Mouse (Mus musculus): ENCODE data around the gene Pitpnm2. TPM values are rescaled to one million over a fixed set of nuclear protein-coding genes. Genes with fewer than 3 reads are reported as not detected.
A peak's percentile ranks its signal among the peaks of the same experiment; 100 is the strongest.

Pitpnm2 gene
- polyA plus RNA-seq, 1 experiment from 2014 or later: 5.1 TPM

GRCm38 (mm10) chr5:124206481-124207038 lies 43.0 kb downstream of the Pitpnm2 start:
- Histone ChIP-seq H3K27ac (no peak overlapping the region), H3K4me1 (peaks cover 29% of the 10 kb centered on the region)
- ATAC-seq (ENCODE audit: insufficient read depth, low FRiP score, low read depth): peak; percentile 48; the same call in 1 of the 2 replicates

GRCm38 (mm10) chr5:124205809-124206380 lies 43.7 kb downstream of the Pitpnm2 start:
- no peaks in the 10 kb centered on the region for H3K27me3 ChIP-seq (replicated peaks)
- WGBS: 42% methylated on average over 5 of the region's 5 CpGs
- no peak overlapping the region for H3K4me3 ChIP-seq (replicated peaks)
- no peaks in the 10 kb centered on the region for H3K9me3 ChIP-seq
- no peak overlapping the region for H3K27ac ChIP-seq
- no peak for ATAC-seq (ENCODE audit: insufficient read depth, low FRiP score, low read depth)
- H3K4me2 ChIP-seq: no peak overlapping the region
- no peaks in the 10 kb centered on the region for H3K36me3 ChIP-seq
- H3K4me1 ChIP-seq: peaks cover 31% of the 10 kb centered on the region
- H3K9ac ChIP-seq: no peak overlapping the region

More at GRCm38 (mm10) chr5:124206481-124207038, 43.0 kb downstream of the Pitpnm2 start:
- 33% methylated on average over 13 of the region's 13 CpGs for WGBS
- Histone ChIP-seq H3K9ac (no peak overlapping the region), H3K4me2 (no peak overlapping the region), H3K36me3 (no peaks in the 10 kb centered on the region), H3K27me3 (replicated peaks) (no peaks in the 10 kb centered on the region), H3K9me3 (no peaks in the 10 kb centered on the region), H3K4me3 (replicated peaks) (no peak overlapping the region)

- whole genome bisulfite sequencing: 80% methylated on average over 9 of the region's 9 CpGs
- Histone ChIP-seq H3K4me3 (replicated peaks) (no peak overlapping the region), H3K9ac (no peak overlapping the region), H3K36me3 (no peaks in the 10 kb centered on the region), H3K4me2 (no peak overlapping the region), H3K4me1 (peaks cover 37% of the 10 kb centered on the region), H3K9me3 (no peaks in the 10 kb centered on the region), H3K27me3 (replicated peaks) (no peaks in the 10 kb centered on the region), H3K27ac (no peak overlapping the region)
- no peak for ATAC-seq (ENCODE audit: insufficient read depth, low FRiP score, low read depth)
These were observed 44.3 kb downstream of the Pitpnm2 start for GRCm38 (mm10) chr5:124205211-124205610.

DNA sequence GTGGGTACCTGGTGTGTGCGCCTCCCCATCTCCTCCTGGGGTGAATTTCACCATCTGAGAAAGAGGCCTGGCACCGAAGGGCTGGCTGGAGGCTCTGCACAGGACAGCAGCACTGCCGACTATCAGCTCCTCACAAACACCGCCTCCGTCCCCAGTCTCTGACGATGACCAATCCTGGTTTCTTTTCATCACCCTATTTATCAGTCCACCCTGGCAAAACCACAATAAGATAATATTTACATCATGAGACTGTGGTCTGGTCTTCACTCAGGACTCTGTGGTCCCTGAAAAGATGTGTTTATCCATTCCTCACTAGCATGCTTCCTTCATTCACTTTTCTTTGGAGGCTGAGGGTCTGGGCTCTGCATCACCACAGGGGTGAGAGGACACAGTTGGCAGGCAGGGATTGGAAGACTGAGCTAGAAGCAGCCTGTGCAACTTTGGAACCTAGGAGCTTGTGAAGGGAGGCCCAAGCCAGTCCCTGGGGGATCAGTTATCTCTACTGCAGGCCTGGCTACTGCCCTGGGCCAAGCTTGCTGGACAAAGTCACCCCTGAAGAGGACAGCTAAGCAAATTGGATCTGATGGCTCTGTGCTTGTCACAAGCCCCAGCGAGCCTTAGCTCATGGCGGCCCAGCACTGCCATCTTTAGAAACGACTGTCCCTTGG lies 45.3 kb downstream of the Pitpnm2 start:
- H3K4me3 ChIP-seq (replicated peaks): no peak overlapping the region
- H3K9me3 ChIP-seq: no peaks in the 10 kb centered on the region
- no peak overlapping the region for H3K4me2 ChIP-seq
- WGBS: 87% methylated on average over 9 of the region's 9 CpGs
- H3K4me1 ChIP-seq: peaks cover 39% of the 10 kb centered on the region
- no peaks in the 10 kb centered on the region for H3K27me3 ChIP-seq (replicated peaks)
- no peak overlapping the region for H3K27ac ChIP-seq
- H3K9ac ChIP-seq: no peak overlapping the region
- no peak for ATAC-seq (ENCODE audit: insufficient read depth, low FRiP score, low read depth)
- no peaks in the 10 kb centered on the region for H3K36me3 ChIP-seq

DNA sequence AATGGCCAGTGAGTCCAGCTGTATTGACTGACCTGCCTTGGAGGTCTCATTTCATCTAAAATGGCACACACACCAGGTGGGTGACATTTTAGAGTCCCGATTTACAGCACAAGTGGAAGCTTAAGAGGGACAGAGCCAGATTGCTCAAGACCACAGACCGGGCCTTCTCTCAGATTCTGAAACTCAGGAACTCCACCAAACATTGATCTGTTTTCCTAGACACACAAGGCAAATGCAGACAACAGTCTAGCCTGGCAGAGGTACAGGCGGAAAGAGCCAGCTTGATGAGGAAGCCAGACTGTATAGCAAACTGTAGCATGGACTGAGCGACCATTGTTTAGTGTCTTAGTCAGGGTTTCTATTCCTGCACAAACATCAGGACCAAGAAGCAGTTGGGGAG lies 46.3 kb downstream of the Pitpnm2 start:
- no peaks in the 10 kb centered on the region for H3K36me3 ChIP-seq
- H3K27me3 ChIP-seq (replicated peaks): no peaks in the 10 kb centered on the region
- H3K4me3 ChIP-seq (replicated peaks): no peak overlapping the region
- no peak for ATAC-seq (ENCODE audit: insufficient read depth, low FRiP score, low read depth)
- H3K4me2 ChIP-seq: no peak overlapping the region
- WGBS: 79% methylated on average over 4 of the region's 4 CpGs
- H3K9ac ChIP-seq: no peak overlapping the region
- H3K4me1 ChIP-seq: peaks cover 39% of the 10 kb centered on the region
- H3K9me3 ChIP-seq: no peaks in the 10 kb centered on the region
- H3K27ac ChIP-seq: no peak overlapping the region

- H3K9ac ChIP-seq: no peak overlapping the region
- no peak for ATAC-seq (ENCODE audit: insufficient read depth, low FRiP score, low read depth)
- peak overlapping the region; percentile 37; the same call in 1 of the 2 replicates for H3K27ac ChIP-seq
- no peaks in the 10 kb centered on the region for H3K36me3 ChIP-seq
- H3K9me3 ChIP-seq: no peaks in the 10 kb centered on the region
- WGBS: 65% methylated on average over 4 of the region's 4 CpGs
- peaks cover 35% of the 10 kb centered on the region for H3K4me1 ChIP-seq
- H3K27me3 ChIP-seq (replicated peaks): no peaks in the 10 kb centered on the region
- no peak overlapping the region for H3K4me2 ChIP-seq
- H3K4me3 ChIP-seq (replicated peaks): no peak overlapping the region
These were observed 47.5 kb downstream of the Pitpnm2 start for GRCm38 (mm10) chr5:124202071-124202470.

DNA sequence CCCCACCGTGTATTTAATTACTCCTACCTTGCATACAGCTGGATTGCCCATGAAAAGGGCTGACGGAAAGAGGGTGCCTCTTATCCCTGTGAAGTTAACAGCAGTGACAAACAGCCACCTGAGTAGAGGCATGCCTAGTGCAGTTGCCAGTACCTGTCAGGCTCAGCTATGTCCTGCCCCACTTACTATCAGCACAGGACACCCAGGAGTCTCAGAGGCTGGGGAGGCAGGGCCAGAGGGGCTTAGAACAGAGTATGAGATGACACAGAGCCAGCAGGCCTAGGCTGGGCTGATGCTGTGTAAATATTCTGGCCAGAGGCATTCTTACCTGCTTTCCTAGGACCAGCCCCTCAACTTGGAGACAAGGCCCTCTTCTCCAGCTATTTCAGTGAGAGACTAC lies 48.0 kb downstream of the Pitpnm2 start:
- Histone ChIP-seq H3K4me1 (peaks cover 30% of the 10 kb centered on the region), H3K36me3 (no peaks in the 10 kb centered on the region), H3K9ac (no peak overlapping the region), H3K9me3 (no peaks in the 10 kb centered on the region), H3K4me3 (replicated peaks) (no peak overlapping the region), H3K27me3 (replicated peaks) (no peaks in the 10 kb centered on the region), H3K27ac (peak overlapping the region; percentile 37; the same call in 1 of the 2 replicates), H3K4me2 (no peak overlapping the region)
- WGBS: 57% methylated on average over 2 of the region's 2 CpGs
- no peak for ATAC-seq (ENCODE audit: insufficient read depth, low FRiP score, low read depth)

- Histone ChIP-seq H3K4me3 (replicated peaks) (no peak overlapping the region), H3K27me3 (replicated peaks) (no peaks in the 10 kb centered on the region), H3K4me2 (no peak overlapping the region), H3K36me3 (no peaks in the 10 kb centered on the region), H3K9ac (no peak overlapping the region), H3K4me1 (peaks cover 25% of the 10 kb centered on the region), H3K27ac (no peak overlapping the region), H3K9me3 (no peaks in the 10 kb centered on the region)
- no peak; the same call in 1 of the 2 replicates for ATAC-seq (ENCODE audit: insufficient read depth, low FRiP score, low read depth)
- WGBS: 32% methylated on average over 5 of the region's 5 CpGs
These were observed 48.7 kb downstream of the Pitpnm2 start for GRCm38 (mm10) chr5:124200844-124201243.

GRCm38 (mm10) chr5:124199168-124199567 lies 50.4 kb downstream of the Pitpnm2 start:
- Histone ChIP-seq H3K27ac (no peak overlapping the region), H3K4me3 (replicated peaks) (no peak overlapping the region), H3K36me3 (no peaks in the 10 kb centered on the region), H3K4me1 (peaks cover 19% of the 10 kb centered on the region), H3K4me2 (no peak overlapping the region), H3K27me3 (replicated peaks) (no peaks in the 10 kb centered on the region), H3K9ac (no peak overlapping the region), H3K9me3 (no peaks in the 10 kb centered on the region)
- WGBS: 72% methylated on average over 5 of the region's 5 CpGs
- ATAC-seq (ENCODE audit: insufficient read depth, low FRiP score, low read depth): no peak

GRCm38 (mm10) chr5:124198473-124198872 lies 51.1 kb downstream of the Pitpnm2 start:
- Histone ChIP-seq H3K4me3 (replicated peaks) (no peak overlapping the region), H3K36me3 (no peaks in the 10 kb centered on the region), H3K4me2 (no peak overlapping the region), H3K9ac (no peak overlapping the region), H3K27ac (no peak overlapping the region), H3K4me1 (peaks cover 19% of the 10 kb centered on the region), H3K9me3 (no peaks in the 10 kb centered on the region), H3K27me3 (replicated peaks) (no peaks in the 10 kb centered on the region)
- no peak for ATAC-seq (ENCODE audit: insufficient read depth, low FRiP score, low read depth)
- WGBS: 71% methylated on average over 7 of the region's 7 CpGs

GRCm38 (mm10) chr5:124196082-124196481 lies 53.5 kb downstream of the Pitpnm2 start:
- H3K27ac ChIP-seq: no peak overlapping the region
- peaks cover 16% of the 10 kb centered on the region for H3K4me1 ChIP-seq
- no peak overlapping the region for H3K4me3 ChIP-seq (replicated peaks)
- H3K9me3 ChIP-seq: no peaks in the 10 kb centered on the region
- no peak overlapping the region for H3K4me2 ChIP-seq
- no peak overlapping the region for H3K9ac ChIP-seq
- no peaks in the 10 kb centered on the region for H3K36me3 ChIP-seq
- no peak for ATAC-seq (ENCODE audit: insufficient read depth, low FRiP score, low read depth)
- H3K27me3 ChIP-seq (replicated peaks): no peaks in the 10 kb centered on the region
- 72% methylated on average over 4 of the region's 4 CpGs for WGBS

DNA sequence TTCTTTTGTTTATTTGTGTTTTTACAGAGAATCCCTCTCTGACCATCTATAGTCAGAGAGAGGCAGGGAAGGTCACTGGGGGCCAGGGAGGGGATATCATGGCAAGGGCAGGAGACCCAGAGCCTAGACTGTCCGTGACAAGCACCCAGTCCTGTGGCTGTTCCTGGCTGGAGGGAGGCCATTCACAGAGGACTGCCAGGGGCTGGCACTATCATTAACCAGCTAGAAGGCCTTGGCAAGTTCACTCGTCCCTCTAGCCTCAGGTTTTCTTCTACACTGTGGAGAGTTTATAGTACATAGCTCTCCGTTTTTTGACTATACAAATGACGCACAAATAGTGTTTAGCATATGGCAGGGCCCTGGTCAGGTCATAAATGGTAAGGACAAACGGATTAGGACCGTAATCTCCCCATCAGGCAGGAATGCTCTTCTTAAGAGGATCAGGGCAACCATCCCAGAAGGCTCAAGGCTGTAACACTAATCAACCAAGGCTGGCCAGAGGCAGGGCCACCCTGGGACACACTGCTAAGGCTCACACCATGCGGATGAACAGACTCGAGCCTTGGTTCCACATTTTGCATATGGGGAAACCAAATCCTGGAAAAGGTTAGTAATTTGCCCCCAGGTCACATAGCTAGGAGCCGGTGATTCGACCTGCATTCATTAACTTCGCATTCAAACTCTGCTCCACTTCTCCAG lies 55.0 kb downstream of the Pitpnm2 start:
- no peaks in the 10 kb centered on the region for H3K27me3 ChIP-seq (replicated peaks)
- no peak overlapping the region for H3K9ac ChIP-seq
- no peak overlapping the region for H3K4me3 ChIP-seq (replicated peaks)
- no peak overlapping the region for H3K27ac ChIP-seq
- peaks cover 7% of the 10 kb centered on the region; the same call in 1 of the 2 replicates for H3K4me1 ChIP-seq
- 66% methylated on average over 11 of the region's 11 CpGs for WGBS
- no peak overlapping the region for H3K4me2 ChIP-seq
- H3K36me3 ChIP-seq: no peaks in the 10 kb centered on the region
- no peak for ATAC-seq (ENCODE audit: insufficient read depth, low FRiP score, low read depth)
- no peaks in the 10 kb centered on the region for H3K9me3 ChIP-seq
